Mouse (Mus musculus): ENCODE results near the gene Atp9a. TPM values are rescaled to one million over a fixed set of nuclear protein-coding genes. Genes with fewer than 3 reads are reported as not detected.

The Atp9a gene
- total RNA-seq, 2 experiments from 2014 or later = 64.0 TPM

- intact Hi-C loops (cut with DNase I) = loop anchor here (1.0 to 10.0 kb wide), 2 partner anchors 50 to 277 kb away; no protein-coding TSS in a partner anchor
- peak; percentile 72 to 77 for DNase-seq
Observed at GRCm38 (mm10) chr2:168741273-168742058, 743 bp downstream of the Atp9a start.

- DNase-seq = no peak
- intact Hi-C loops (cut with DNase I) = loop anchor here (10.0 kb wide), 1 partner anchor 276 kb away; no protein-coding TSS in a partner anchor
Observed at GRCm38 (mm10) chr2:168740496-168740895, 1.7 kb downstream of the Atp9a start.

GRCm38 (mm10) chr2:168738854-168739253, 3.4 kb downstream of the Atp9a start:
- no peak for DNase-seq
- intact Hi-C loops (cut with DNase I) = no loop called here

GRCm38 (mm10) chr2:168737878-168738277, 4.3 kb downstream of the Atp9a start:
- intact Hi-C loops (cut with DNase I) = no loop called here
- peak; percentile 55 to 57 for DNase-seq

- intact Hi-C loops (cut with DNase I) = no loop called here
- peak; percentile 73 to 76 for DNase-seq
Observed at GRCm38 (mm10) chr2:168734023-168734422, 8.2 kb downstream of the Atp9a start.

- intact Hi-C loops (cut with DNase I) = no loop called here
- DNase-seq = no peak
Observed at GRCm38 (mm10) chr2:168731258-168731657, 11.0 kb downstream of the Atp9a start.

- intact Hi-C loops (cut with DNase I) = no loop called here
- DNase-seq = no peak
Observed at GRCm38 (mm10) chr2:168729736-168730135, 12.5 kb downstream of the Atp9a start.

GRCm38 (mm10) chr2:168728045-168728444, 14.2 kb downstream of the Atp9a start:
- intact Hi-C loops (cut with DNase I) = no loop called here
- peak; percentile 46 to 63 for DNase-seq

GRCm38 (mm10) chr2:168726007-168726406, 16.2 kb downstream of the Atp9a start:
- intact Hi-C loops (cut with DNase I) = no loop called here
- DNase-seq = peak; percentile 50 to 52

- intact Hi-C loops (cut with DNase I) = no loop called here
- DNase-seq = no peak
Observed at GRCm38 (mm10) chr2:168721313-168721712, 20.9 kb downstream of the Atp9a start.

GRCm38 (mm10) chr2:168719742-168720141, 22.5 kb downstream of the Atp9a start:
- intact Hi-C loops (cut with DNase I) = no loop called here
- no peak for DNase-seq

- no peak for DNase-seq
- intact Hi-C loops (cut with DNase I) = no loop called here
Observed at GRCm38 (mm10) chr2:168718735-168719134, 23.5 kb downstream of the Atp9a start.

GRCm38 (mm10) chr2:168718267-168718666, 23.9 kb downstream of the Atp9a start:
- DNase-seq = no peak
- intact Hi-C loops (cut with DNase I) = no loop called here

GRCm38 (mm10) chr2:168712199-168713176, 29.7 kb downstream of the Atp9a start:
- DNase-seq = peak in 1 of 2 experiments; percentile 29
- intact Hi-C loops (cut with DNase I) = no loop called here

GRCm38 (mm10) chr2:168710979-168711378, 31.2 kb downstream of the Atp9a start:
- intact Hi-C loops (cut with DNase I) = no loop called here
- DNase-seq = no peak

GRCm38 (mm10) chr2:168707766-168708165, 34.4 kb downstream of the Atp9a start:
- no peak for DNase-seq
- intact Hi-C loops (cut with DNase I) = no loop called here

GRCm38 (mm10) chr2:168702266-168702665, 39.9 kb downstream of the Atp9a start:
- intact Hi-C loops (cut with DNase I) = no loop called here
- DNase-seq = peak; percentile 52 to 62

- DNase-seq = no peak
- intact Hi-C loops (cut with DNase I) = no loop called here
Observed at GRCm38 (mm10) chr2:168695027-168695403, 47.2 kb downstream of the Atp9a start.

- intact Hi-C loops (cut with DNase I) = loop anchor here (5.0 kb wide), 1 partner anchor 178 kb away; no protein-coding TSS in a partner anchor
- no peak for DNase-seq
Observed at GRCm38 (mm10) chr2:168694379-168695026, 47.7 kb downstream of the Atp9a start.

- intact Hi-C loops (cut with DNase I) = loop anchor here (1.0 to 5.0 kb wide), 2 partner anchors 51 to 181 kb away; partner anchors contain the start of gene Atp9a
Observed at GRCm38 (mm10) chr2:168691774-168692173, 50.4 kb downstream of the Atp9a start.

GRCm38 (mm10) chr2:168687326-168687725, 54.9 kb downstream of the Atp9a start:
- intact Hi-C loops (cut with DNase I) = no loop called here
- DNase-seq = no peak

More at GRCm38 (mm10) chr2:168691774-168692173, 50.4 kb downstream of the Atp9a start:
- peak; percentile 69 to 84 for DNase-seq
